Mouse (Mus musculus) WW6 (cell line): ENCODE measurements around the gene Esp8.
"Not testable (repeated sequence)": the region's sequence is repeated elsewhere in the genome, so short reads cannot be mapped to it uniquely, and the experiment has no call there.

Experiments used
- DNase-seq: peaks from one replicate; pipeline ENCODE4 v3.0.0-alpha.2; 2013; ENCODE audit warnings: low read depth, low spot score

Esp8 gene

GRCm38 (mm10) chr17:40519818-40520217 lies at the start of gene Esp8:
Esp8 (plus strand) TSS chr17:40520022.
- no peak for DNase-seq

- not testable (repeated sequence) for DNase-seq
Measured at GRCm38 (mm10) chr17:40483566-40483965, 36.3 kb upstream of the Esp8 start.

GRCm38 (mm10) chr17:40495468-40496185 lies 24.2 kb upstream of the Esp8 start:
- DNase-seq, result not testable (repeated sequence)

- no peak for DNase-seq
Measured at GRCm38 (mm10) chr17:40529813-40530212, 10.0 kb downstream of the Esp8 start.

- no peak for DNase-seq
Measured at GRCm38 (mm10) chr17:40531147-40531546, 11.3 kb downstream of the Esp8 start.

GRCm38 (mm10) chr17:40547005-40547404 lies 27.2 kb downstream of the Esp8 start:
- DNase-seq, result not testable (repeated sequence)

GRCm38 (mm10) chr17:40553470-40553869 lies 33.6 kb downstream of the Esp8 start:
- DNase-seq, result no peak

- DNase-seq, result no peak
Measured at GRCm38 (mm10) chr17:40561207-40561606, 41.4 kb downstream of the Esp8 start, which contains the start of gene Esp6. Esp6 (plus strand) TSS chr17:40561507.
